Comparison of ENCODE assay signal across 8 mouse cellular contexts in the genomic region with DNA sequence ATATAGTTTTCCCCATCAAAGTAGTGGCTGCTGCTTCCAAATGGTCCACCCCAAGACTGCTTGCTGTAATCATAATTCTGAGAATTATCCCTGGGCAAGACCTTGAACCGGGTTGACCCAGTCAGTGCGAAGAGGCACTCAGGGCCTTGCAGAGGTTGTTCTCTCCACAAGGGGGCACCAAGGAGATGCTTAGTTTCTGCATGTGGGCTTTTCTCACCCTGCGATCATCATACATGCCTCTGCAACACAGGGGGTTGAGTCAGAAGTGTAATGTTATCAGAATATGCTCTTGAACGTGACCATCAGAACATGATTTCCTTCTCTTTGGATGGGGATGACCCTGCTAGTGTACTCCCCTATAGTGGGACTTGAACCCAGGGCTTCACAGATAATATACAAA. TPM values are rescaled to one million over a fixed set of nuclear protein-coding genes. Genes with fewer than 3 reads are reported as not detected.
DNase-seq lines count a peak whose midpoint lies in the region; ATAC-seq lines count a peak whose summit lies in the region.

No protein-coding gene starts in this region.

- H3K4me1 ChIP-seq in heart, embryonic 11.5 days (ENCODE audit: control insufficient read depth, insufficient read depth, low read length), result peaks cover 18% of the 10 kb centered on the region

- no peak overlapping the region for H3K4me3 ChIP-seq in heart, embryonic 11.5 days (ENCODE audit: low read depth, low read length)

- WGBS in heart, embryonic 11.5 days (ENCODE audit: insufficient replicate concordance), result 62% methylated on average over 4 of the region's 4 CpGs

- no peaks in the 10 kb centered on the region for H3K27me3 ChIP-seq in heart, embryonic 11.5 days (ENCODE audit: control insufficient read depth, insufficient read depth, low read length)

- peak; percentile 54 to 80 for DNase-seq in heart, adult 18-20 months
- peak; percentile 66 for DNase-seq in adrenal gland, adult 2 months
- peak; percentile 37 for DNase-seq in embryo, embryonic 9.5 days (ENCODE audit: extremely low spot score)
- DNase-seq in heart, adult 9 months (ENCODE audit: low spot score in 2 of 2), result peak; percentile 41 to 56
- DNase-seq in layer of hippocampus, postnatal 10 days (ENCODE audit: low spot score in 2 of 2), result peak; percentile 67 to 69
- DNase-seq in lung, postnatal 14 days, result peak; percentile 72
- peak; percentile 40 for DNase-seq in right cerebral cortex, postnatal 14 days

- H3K27ac ChIP-seq in heart, embryonic 11.5 days (ENCODE audit: low read depth, low read length), result no peak overlapping the region

- H3K9me3 ChIP-seq in heart, embryonic 11.5 days (replicated peaks; ENCODE audit: control insufficient read depth, low read length), result no peaks in the 10 kb centered on the region

- H3K4me2 ChIP-seq in heart, embryonic 11.5 days, result no peak overlapping the region

- H3K9ac ChIP-seq in heart, embryonic 11.5 days (ENCODE audit: low read depth, low read length), result no peak overlapping the region

- ATAC-seq in heart, embryonic 11.5 days (replicated peaks; ENCODE audit: insufficient number of reproducible peaks, low FRiP score, low TSS enrichment), result no peak

- no peaks in the 10 kb centered on the region for H3K36me3 ChIP-seq in heart, embryonic 11.5 days (ENCODE audit: control insufficient read depth, insufficient read depth, low read length)

RNA-seq across cellular contexts. Expression of a gene that starts 8.4 kb away (rescaled TPM):
- total RNA-seq in heart, adult 18-20 months (2021), result 10 to 100 TPM; 18.2 to 22.1 TPM
- 82.3 and 88.1 TPM in 2 replicates for polyA plus RNA-seq in heart, embryonic 11.5 days (2014; fragmentation: Nextera tagmentation; extraction: Ambion mirVana)
- total RNA-seq in adrenal gland, adult 2 months (2021), result 100 to 1,000 TPM in 1 of 2 experiments, 10 to 100 TPM in 1; 93.2 to 101 TPM
- 232 and 261 TPM in 2 replicates for polyA plus RNA-seq in adrenal gland, adult 2 months (2012; rRNA removed)
- 100 to 1,000 TPM; 191 to 198 TPM for total RNA-seq in layer of hippocampus, postnatal 10 days (2021)

RNA-seq across cellular contexts. Expression of a gene that starts 10.8 kb away (rescaled TPM):
- total RNA-seq in heart, adult 18-20 months (2021), result 1 to 10 TPM; 4.0 to 4.4 TPM
- 9.5 and 9.6 TPM in 2 replicates for polyA plus RNA-seq in heart, embryonic 11.5 days (2014; fragmentation: Nextera tagmentation; extraction: Ambion mirVana)
- 1 to 10 TPM; 6.2 to 8.5 TPM for total RNA-seq in adrenal gland, adult 2 months (2021)
- 20.7 and 26.5 TPM in 2 replicates for polyA plus RNA-seq in adrenal gland, adult 2 months (2012; rRNA removed)
- 10 to 100 TPM; 10.7 to 13.5 TPM for total RNA-seq in layer of hippocampus, postnatal 10 days (2021)

Comparison
In these comparisons a context has a peak if more than half of its experiments do, and no peak if none do; other contexts are left out.
1. RNA of a gene that starts 8.4 kb away (total RNA-seq): 191 to 198 TPM in layer of hippocampus, postnatal 10 days and 93.2 to 101 TPM in adrenal gland, adult 2 months; 18.2 to 22.1 TPM in heart, adult 18-20 months; every median in the first group is over 4 times any median in the second.
2. Peak in every context shown above with its lines, with median percentiles within 50 percentile points of each other: DNase-seq.